Mouse (Mus musculus) A20 (cell line): ENCODE data around the gene Pip5k1b.

Source experiments
- DNase-seq: peaks from one replicate; pipeline ENCODE4 v3.0.0-alpha.2; 2011; ENCODE audit warnings: low read depth, low spot score

The Pip5k1b gene

GRCm38 (mm10) chr19:24259390-24260351, 296.0 kb downstream of the Pip5k1b start:
- DNase-seq: no peak

DNA sequence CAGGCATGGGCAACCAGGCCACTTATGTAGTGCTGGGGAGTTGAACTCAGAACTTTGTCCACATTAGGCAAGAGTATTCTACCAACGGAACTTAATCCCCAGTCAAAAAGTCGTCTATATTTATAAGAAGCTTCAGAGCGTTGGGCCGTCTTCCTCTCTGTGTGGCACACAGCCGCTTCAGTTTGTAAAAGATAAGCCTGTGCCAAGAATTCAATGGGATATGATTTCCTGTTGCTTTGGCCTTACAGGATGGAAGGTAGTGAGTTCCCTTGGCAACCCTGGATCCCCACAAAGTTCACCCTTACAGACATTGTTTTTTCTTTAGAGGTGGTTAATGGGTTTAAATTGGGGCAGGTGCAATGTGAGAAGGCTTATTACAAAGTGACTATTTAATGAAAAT, 297.3 kb downstream of the Pip5k1b start:
- no peak for DNase-seq

GRCm38 (mm10) chr19:24257962-24258361, 297.7 kb downstream of the Pip5k1b start:
- DNase-seq: no peak

DNA sequence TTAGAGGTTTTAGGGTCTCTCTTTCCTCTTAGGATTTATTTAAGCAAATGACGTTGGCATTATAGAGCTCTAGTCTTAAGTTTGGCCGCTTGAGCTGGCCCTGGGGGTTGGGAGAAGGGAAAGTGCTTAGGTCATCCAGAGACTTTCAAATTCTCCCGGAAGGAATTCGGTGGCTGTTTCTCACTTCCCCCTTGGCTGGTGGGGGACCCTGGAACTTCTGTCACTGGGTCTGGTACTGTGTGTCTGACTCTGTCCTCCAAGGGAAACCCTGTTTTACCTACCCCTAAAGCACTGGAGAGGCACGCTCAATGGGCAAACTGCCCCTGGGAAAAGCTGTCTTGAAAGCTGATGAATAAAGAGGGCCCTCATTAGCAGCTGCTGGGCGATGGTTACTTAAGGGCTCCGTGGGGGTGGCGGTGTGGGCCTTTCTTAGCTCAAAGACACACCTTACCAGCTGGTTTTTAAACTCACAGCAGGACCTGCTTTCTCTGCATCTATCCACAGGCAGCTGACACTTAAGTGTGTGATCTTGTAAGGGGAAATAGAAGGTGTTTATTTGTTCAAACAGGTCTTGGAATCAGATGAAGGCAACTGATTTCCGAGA, 301.9 kb downstream of the Pip5k1b start:
- DNase-seq: no peak

GRCm38 (mm10) chr19:24251869-24252268, 303.8 kb downstream of the Pip5k1b start:
- no peak for DNase-seq
